ENCODE assay signal across 8 mouse cellular contexts in genomic region chr11:68566447-68567059, GRCm38 (mm10). TPM values are rescaled to one million over a fixed set of nuclear protein-coding genes. Genes with fewer than 3 reads are reported as not detected.
DNase-seq lines count a peak whose midpoint lies in the region; ATAC-seq and TF ChIP-seq lines count a peak whose summit lies in the region.

No protein-coding gene starts in this region.

- H3K9me3 ChIP-seq in ES-Bruce4 (replicated peaks; ENCODE audit: control insufficient read depth, insufficient read depth, low read length, poor library complexity, severe bottlenecking), result no peaks in the 10 kb centered on the region
- no peaks in the 10 kb centered on the region for H3K9me3 ChIP-seq in forebrain, embryonic 12.5 days
- no peaks in the 10 kb centered on the region for H3K9me3 ChIP-seq in heart, postnatal 0 days (replicated peaks; ENCODE audit: control insufficient read depth, low read length)
- no peaks in the 10 kb centered on the region for H3K9me3 ChIP-seq in liver, embryonic 12.5 days (replicated peaks)

- H3K4me1 ChIP-seq in ES-Bruce4 (ENCODE audit: control insufficient read depth, insufficient read depth, low read length), result no peaks in the 10 kb centered on the region
- 0 out of 2 replicates have a peak, but pooled peaks cover 3% of the 10 kb centered on the region for H3K4me1 ChIP-seq in forebrain, embryonic 12.5 days
- no peaks in the 10 kb centered on the region for H3K4me1 ChIP-seq in heart, postnatal 0 days (ENCODE audit: control insufficient read depth, insufficient read depth)
- H3K4me1 ChIP-seq in liver, embryonic 12.5 days, result no peaks in the 10 kb centered on the region

- H3K36me3 ChIP-seq in ES-Bruce4 (ENCODE audit: control insufficient read depth, insufficient read depth, low read length, poor library complexity, severe bottlenecking), result no peaks in the 10 kb centered on the region
- no peaks in the 10 kb centered on the region for H3K36me3 ChIP-seq in forebrain, embryonic 12.5 days (replicated peaks)
- H3K36me3 ChIP-seq in heart, postnatal 0 days (replicated peaks; ENCODE audit: control insufficient read depth, insufficient read depth, low read length), result no peaks in the 10 kb centered on the region
- H3K36me3 ChIP-seq in liver, embryonic 12.5 days, result no peaks in the 10 kb centered on the region

- no peak overlapping the region for H3K27ac ChIP-seq in ES-Bruce4 (ENCODE audit: insufficient read depth, low read length)
- no peak overlapping the region for H3K27ac ChIP-seq in forebrain, embryonic 12.5 days
- H3K27ac ChIP-seq in heart, postnatal 0 days (ENCODE audit: low read depth), result no peak overlapping the region
- no peak overlapping the region for H3K27ac ChIP-seq in liver, embryonic 12.5 days

- 19% methylated on average over 17 of the region's 17 CpGs for WGBS in forebrain, embryonic 12.5 days
- WGBS in heart, postnatal 0 days, result 24% methylated on average over 17 of the region's 17 CpGs
- 23% methylated on average over 17 of the region's 17 CpGs for WGBS in liver, embryonic 12.5 days (ENCODE audit: insufficient replicate concordance)

- peak overlapping the region; percentile 59 for H3K4me2 ChIP-seq in forebrain, embryonic 12.5 days
- H3K4me2 ChIP-seq in heart, postnatal 0 days (ENCODE audit: low read depth, low read length), result peak overlapping the region; percentile 49
- H3K4me2 ChIP-seq in liver, embryonic 12.5 days, result peak overlapping the region; percentile 21

- TF ChIP-seq POLR2A in ES-Bruce4 (IDR thresholded peaks at IDR 0.05; ENCODE audit: insufficient read depth, low read length), result no peak

- ATAC-seq in forebrain, embryonic 12.5 days (ENCODE audit: low FRiP score), result no peak
- peak; percentile 75; the same call in 1 of the 2 replicates for ATAC-seq in heart, postnatal 0 days (ENCODE audit: insufficient read depth, low read depth)
- ATAC-seq in liver, embryonic 12.5 days, result no peak

- no peak for TF ChIP-seq EP300 in ES-Bruce4 (IDR thresholded peaks at IDR 0.05; ENCODE audit: insufficient read depth, low read depth, low read length)
- TF ChIP-seq EP300 in heart, postnatal 0 days (IDR thresholded peaks at IDR 0.05; ENCODE audit: low read depth), result no peak

- TF ChIP-seq CTCF in ES-Bruce4 (IDR thresholded peaks at IDR 0.05; ENCODE audit: low read depth, low read length), result peak; percentile 64
- peak; percentile 73 for TF ChIP-seq CTCF in heart, postnatal 0 days (IDR thresholded peaks at IDR 0.05; ENCODE audit: low read depth)

- H3K9ac ChIP-seq in ES-Bruce4 (ENCODE audit: low read depth, poor library complexity, severe bottlenecking), result no peak overlapping the region
- H3K9ac ChIP-seq in forebrain, embryonic 12.5 days, result no peak overlapping the region
- H3K9ac ChIP-seq in heart, postnatal 0 days (replicated peaks; ENCODE audit: low read depth, low read length), result no peak overlapping the region
- no peak overlapping the region for H3K9ac ChIP-seq in liver, embryonic 12.5 days

- DNase-seq in c-Kit-positive CD71-positive TER-119-negative erythroid progenitor cells, embryonic 14.5 days (ENCODE audit: low read depth), result peak; percentile 28
- peak; percentile 87 for DNase-seq in heart, postnatal 0 days (ENCODE audit: low spot score)
- peak; percentile 77 to 87 for DNase-seq in kidney, postnatal 25 days
- peak; percentile 16 to 28 for DNase-seq in natural killer cell, adult 2 months (ENCODE audit: low spot score in 2 of 2)
- peak; percentile 87 for DNase-seq in testis, postnatal 10 days (ENCODE audit: low spot score)

- H3K4me3 ChIP-seq in ES-Bruce4 (ENCODE audit: low read depth, low read length), result no peak overlapping the region
- peak overlapping the region; percentile 25 for H3K4me3 ChIP-seq in forebrain, embryonic 12.5 days (replicated peaks)
- H3K4me3 ChIP-seq in heart, postnatal 0 days (ENCODE audit: low read depth, low read length), result peak overlapping the region; percentile 28
- H3K4me3 ChIP-seq in liver, embryonic 12.5 days, result no peak overlapping the region

- no peaks in the 10 kb centered on the region for H3K27me3 ChIP-seq in ES-Bruce4 (ENCODE audit: control insufficient read depth, insufficient read depth, low read length, poor library complexity, severe bottlenecking)
- peaks cover 8% of the 10 kb centered on the region for H3K27me3 ChIP-seq in forebrain, embryonic 12.5 days
- H3K27me3 ChIP-seq in heart, postnatal 0 days (ENCODE audit: control insufficient read depth, insufficient read depth, low read length), result 0 out of 2 replicates have a peak, but pooled peaks cover 9% of the 10 kb centered on the region
- H3K27me3 ChIP-seq in liver, embryonic 12.5 days (replicated peaks), result peaks cover 11% of the 10 kb centered on the region

RNA-seq across cellular contexts. Expression of gene Mfsd6l, which starts 10.6 kb away (rescaled TPM):
- polyA plus RNA-seq in ES-Bruce4 (2011; ENCODE audit: insufficient read depth, insufficient read length, low read depth, missing spikeins), result 0.48 and 0.64 TPM in 2 replicates
- 0.09 TPM in 1 of 2 replicates, not detected in the other for polyA plus RNA-seq in forebrain, embryonic 12.5 days (2016; fragmentation: Nextera tagmentation; extraction: Ambion mirVana)
- 0.08 TPM in 1 of 2 replicates, not detected in the other for total RNA-seq in heart, postnatal 0 days (2014; rRNA removed; ENCODE audit: low replicate concordance)
- polyA plus RNA-seq in heart, postnatal 0 days (2015; fragmentation: Nextera tagmentation; extraction: Ambion mirVana), result 0.08 and 0.27 TPM in 2 replicates
- polyA plus RNA-seq in liver, embryonic 12.5 days (2016; fragmentation: Nextera tagmentation; extraction: Ambion mirVana), result not detected in 2 replicates

RNA-seq across cellular contexts. Expression of gene Ccdc42, which starts 20.3 kb away (rescaled TPM):
- not detected in 2 replicates for polyA plus RNA-seq in ES-Bruce4 (2011; ENCODE audit: insufficient read depth, insufficient read length, low read depth, missing spikeins)
- polyA plus RNA-seq in forebrain, embryonic 12.5 days (2016; fragmentation: Nextera tagmentation; extraction: Ambion mirVana), result 0.69 TPM in 1 of 2 replicates, not detected in the other
- total RNA-seq in heart, postnatal 0 days (2014; rRNA removed; ENCODE audit: low replicate concordance), result 1.4 TPM in 1 of 2 replicates, not detected in the other
- polyA plus RNA-seq in heart, postnatal 0 days (2015; fragmentation: Nextera tagmentation; extraction: Ambion mirVana), result 0.45 and 0.55 TPM in 2 replicates
- polyA plus RNA-seq in liver, embryonic 12.5 days (2016; fragmentation: Nextera tagmentation; extraction: Ambion mirVana), result 0.15 TPM in 1 of 2 replicates, not detected in the other

Comparison
In these comparisons a context has a peak if more than half of its experiments do, and no peak if none do; other contexts are left out.
1. H3K4me3 ChIP-seq: peak in forebrain, embryonic 12.5 days (single experiment) and heart, postnatal 0 days (single experiment); none in ES-Bruce4 (single experiment) and liver, embryonic 12.5 days (single experiment).
2. DNase-seq: peak in every context shown above with its lines; median percentile 87 in heart, postnatal 0 days; 87 in testis, postnatal 10 days; 82 in kidney, postnatal 25 days; 28 in c-Kit-positive CD71-positive TER-119-negative erythroid progenitor cells, embryonic 14.5 days; 22 in natural killer cell, adult 2 months.
3. Peak in every context shown above with its lines, with median percentiles within 50 percentile points of each other: H3K4me2 ChIP-seq.